Mouse (Mus musculus) megakaryocyte, embryonic 14.5 days (primary cell): ENCODE data around the gene St8sia1.

Source experiments
- FLI1 ChIP-seq: IDR thresholded peaks from 2 replicates; pipeline ENCODE4 v1.6.1; 2012; ENCODE audit warnings: low read length, inconsistent platforms, mixed read lengths
- GATA1 ChIP-seq: IDR thresholded peaks from 3 replicates; pipeline ENCODE4 v1.6.1; 2012; ENCODE audit warnings: mixed read lengths, low read length, inconsistent platforms, borderline replicate concordance

- TF ChIP-seq GATA1 (no peak), FLI1 (no peak)
Measured at GRCm38 (mm10) chr6:142852419-142853377, 111.6 kb downstream of the St8sia1 start.
